Mouse (Mus musculus) erythroblast, embryonic 14.5 days (primary cell): ENCODE data around the gene Rad51.

Experiments used
- GATA1 ChIP-seq: IDR thresholded peaks from 2 replicates; pipeline ENCODE4 v1.6.1; 2012; ENCODE audit warnings: low read length, inconsistent platforms, mixed read lengths
- TAL1 ChIP-seq: IDR thresholded peaks from 3 replicates; pipeline ENCODE4 v1.6.1; 2012; ENCODE audit warnings: low read length, inconsistent platforms, mixed read lengths

- no peak for TF ChIP-seq GATA1
- TF ChIP-seq TAL1 = no peak
Measured at GRCm38 (mm10) chr2:119146435-119146834, 33.8 kb downstream of the Rad51 start.
